Mouse (Mus musculus): ENCODE data around the gene Urb1. TPM values are rescaled to one million over a fixed set of nuclear protein-coding genes. Genes with fewer than 3 reads are reported as not detected.

Urb1 gene
- polyA plus RNA-seq, 1 experiment from 2014 or later = 7.5 TPM

DNA sequence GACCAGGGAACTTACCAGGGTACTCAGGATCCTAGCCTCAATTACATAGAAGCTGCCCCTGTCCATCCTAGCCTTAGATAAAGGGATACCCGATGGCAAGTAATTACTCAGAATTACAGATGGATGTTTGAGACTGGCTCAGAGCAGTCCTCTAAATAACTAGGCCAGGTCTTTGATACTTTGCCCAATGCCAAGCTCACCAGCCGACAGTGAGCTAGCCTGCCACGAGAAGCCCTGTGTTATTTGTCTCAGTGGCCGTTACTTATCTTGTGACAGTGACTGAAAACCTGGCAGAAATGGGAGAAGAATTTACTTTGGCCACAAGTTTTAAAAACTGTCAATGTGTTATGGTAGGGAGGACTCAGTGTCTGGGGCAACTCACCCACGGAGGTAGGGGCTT lies 1.9 kb upstream of the Urb1 start:
- Histone ChIP-seq H3K27ac (ENCODE audit: low read length) (no peak overlapping the region), H3K4me3 (ENCODE audit: low read depth, low read length) (no peak overlapping the region), H3K9ac (ENCODE audit: low read depth, low read length) (no peak overlapping the region), H3K9me3 (replicated peaks; ENCODE audit: control insufficient read depth, low read length, poor library complexity, severe bottlenecking) (no peaks in the 10 kb centered on the region), H3K27me3 (ENCODE audit: control insufficient read depth, insufficient read depth, low read depth, low read length) (no peaks in the 10 kb centered on the region), H3K4me1 (ENCODE audit: control insufficient read depth, insufficient read depth, low read length) (peaks cover 18% of the 10 kb centered on the region), H3K36me3 (ENCODE audit: control insufficient read depth, insufficient read depth, low read length) (no peaks in the 10 kb centered on the region), H3K4me2 (ENCODE audit: low read length) (no peak overlapping the region)
- ATAC-seq = no peak
- WGBS = 89% methylated on average over 5 of the region's 5 CpGs

GRCm38 (mm10) chr16:90810716-90811256 lies 573 bp upstream of the Urb1 start:
- ATAC-seq = peak; percentile 49
- Histone ChIP-seq H3K4me1 (ENCODE audit: control insufficient read depth, insufficient read depth, low read length) (peaks cover 18% of the 10 kb centered on the region), H3K9me3 (replicated peaks; ENCODE audit: control insufficient read depth, low read length, poor library complexity, severe bottlenecking) (no peaks in the 10 kb centered on the region), H3K9ac (ENCODE audit: low read depth, low read length) (peak overlapping the region; percentile 63), H3K4me3 (ENCODE audit: low read depth, low read length) (peak overlapping the region; percentile 58), H3K27me3 (ENCODE audit: control insufficient read depth, insufficient read depth, low read depth, low read length) (no peaks in the 10 kb centered on the region), H3K27ac (ENCODE audit: low read length) (peak overlapping the region; percentile 62), H3K4me2 (ENCODE audit: low read length) (peak overlapping the region; percentile 70), H3K36me3 (ENCODE audit: control insufficient read depth, insufficient read depth, low read length) (no peaks in the 10 kb centered on the region)
- 45% methylated on average over 11 of the region's 11 CpGs for WGBS

- no peak overlapping the region for H3K9ac ChIP-seq (ENCODE audit: low read depth, low read length)
- peaks cover 9% of the 10 kb centered on the region; the same call in 1 of the 2 replicates for H3K4me1 ChIP-seq (ENCODE audit: control insufficient read depth, insufficient read depth, low read length)
- no peaks in the 10 kb centered on the region for H3K27me3 ChIP-seq (ENCODE audit: control insufficient read depth, insufficient read depth, low read depth, low read length)
- H3K4me3 ChIP-seq (ENCODE audit: low read depth, low read length) = no peak overlapping the region
- ATAC-seq = no peak
- H3K9me3 ChIP-seq (replicated peaks; ENCODE audit: control insufficient read depth, low read length, poor library complexity, severe bottlenecking) = no peaks in the 10 kb centered on the region
- over 99% methylated on average over 5 of the region's 5 CpGs for WGBS
- no peak overlapping the region for H3K4me2 ChIP-seq (ENCODE audit: low read length)
- peaks cover 20% of the 10 kb centered on the region for H3K36me3 ChIP-seq (ENCODE audit: control insufficient read depth, insufficient read depth, low read length)
- H3K27ac ChIP-seq (ENCODE audit: low read length) = no peak overlapping the region
Measured at GRCm38 (mm10) chr16:90804466-90804865, 5.7 kb downstream of the Urb1 start.

DNA sequence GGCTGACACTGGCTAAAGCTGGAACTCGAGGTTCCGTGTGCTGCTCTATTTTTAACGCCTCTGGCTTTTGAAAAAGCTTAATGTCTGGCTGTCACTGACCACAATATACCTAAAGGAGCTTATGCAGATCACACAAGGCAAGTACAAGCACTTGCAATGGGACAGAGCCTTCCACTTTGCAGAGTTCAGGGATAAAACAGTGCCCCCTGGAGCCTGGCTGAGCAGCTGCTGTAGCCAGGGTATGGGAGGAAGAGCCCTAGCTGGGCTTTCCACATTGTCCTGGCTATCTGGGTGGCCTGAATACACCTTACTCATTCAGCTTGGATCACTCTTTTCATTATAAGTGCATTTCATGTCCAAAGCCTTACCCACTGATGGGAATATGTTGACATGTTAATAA lies 8.3 kb downstream of the Urb1 start:
- H3K9ac ChIP-seq (ENCODE audit: low read depth, low read length) = no peak overlapping the region
- no peak overlapping the region for H3K27ac ChIP-seq (ENCODE audit: low read length)
- H3K27me3 ChIP-seq (ENCODE audit: control insufficient read depth, insufficient read depth, low read depth, low read length) = no peaks in the 10 kb centered on the region
- H3K9me3 ChIP-seq (replicated peaks; ENCODE audit: control insufficient read depth, low read length, poor library complexity, severe bottlenecking) = no peaks in the 10 kb centered on the region
- H3K4me1 ChIP-seq (ENCODE audit: control insufficient read depth, insufficient read depth, low read length) = no peaks in the 10 kb centered on the region
- WGBS = 49% methylated on average over 3 of the region's 3 CpGs
- ATAC-seq = no peak
- peaks cover 25% of the 10 kb centered on the region for H3K36me3 ChIP-seq (ENCODE audit: control insufficient read depth, insufficient read depth, low read length)
- no peak overlapping the region for H3K4me2 ChIP-seq (ENCODE audit: low read length)
- no peak overlapping the region for H3K4me3 ChIP-seq (ENCODE audit: low read depth, low read length)

DNA sequence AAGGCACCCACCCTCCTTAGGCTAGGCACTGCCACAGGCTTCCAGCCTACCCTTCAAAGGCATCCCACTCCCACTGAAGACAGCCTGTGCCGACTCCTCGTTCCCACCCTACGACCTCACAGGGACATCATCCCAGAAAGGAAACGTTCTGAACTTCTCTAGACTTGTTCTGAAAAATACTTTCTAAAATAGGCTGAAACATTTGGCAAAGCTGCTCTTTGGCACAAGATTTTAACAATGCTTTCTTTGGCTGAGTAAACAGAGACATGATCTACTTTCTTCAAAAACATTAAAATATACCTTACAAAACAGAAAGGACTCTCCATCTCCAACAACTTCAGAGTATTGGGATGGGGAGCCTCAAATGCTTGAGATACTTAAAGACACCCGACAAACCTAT lies 9.0 kb downstream of the Urb1 start:
- ATAC-seq = no peak
- H3K9me3 ChIP-seq (replicated peaks; ENCODE audit: control insufficient read depth, low read length, poor library complexity, severe bottlenecking) = no peaks in the 10 kb centered on the region

DNA sequence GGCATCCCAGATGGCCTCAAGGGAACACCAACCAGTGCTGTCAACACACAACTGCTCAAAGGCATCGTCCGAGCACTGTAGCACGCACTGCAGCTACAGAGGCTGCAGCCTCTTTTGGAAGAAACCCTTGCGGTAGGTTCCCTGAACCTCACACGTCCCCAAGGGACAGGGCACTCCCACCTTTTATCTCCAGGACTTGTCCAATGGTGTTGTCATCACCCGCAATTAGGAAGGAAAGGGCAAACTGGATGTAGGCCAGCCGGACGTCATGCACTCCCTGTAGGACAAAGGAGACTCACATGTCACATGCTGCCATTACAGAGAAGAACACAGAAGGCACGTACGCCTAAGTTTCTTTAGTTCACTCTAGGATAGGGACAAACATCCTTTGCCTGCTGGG lies 10.4 kb downstream of the Urb1 start:
- H3K4me3 ChIP-seq (ENCODE audit: low read depth, low read length) = no peak overlapping the region
- H3K36me3 ChIP-seq (ENCODE audit: control insufficient read depth, insufficient read depth, low read length) = peaks cover 26% of the 10 kb centered on the region
- 92% methylated on average over 10 of the region's 10 CpGs for WGBS
- H3K27me3 ChIP-seq (ENCODE audit: control insufficient read depth, insufficient read depth, low read depth, low read length) = no peaks in the 10 kb centered on the region
- no peak for ATAC-seq
- H3K27ac ChIP-seq (ENCODE audit: low read length) = no peak overlapping the region
- H3K9me3 ChIP-seq (replicated peaks; ENCODE audit: control insufficient read depth, low read length, poor library complexity, severe bottlenecking) = no peaks in the 10 kb centered on the region
- no peaks in the 10 kb centered on the region for H3K4me1 ChIP-seq (ENCODE audit: control insufficient read depth, insufficient read depth, low read length)
- no peak overlapping the region for H3K4me2 ChIP-seq (ENCODE audit: low read length)
- H3K9ac ChIP-seq (ENCODE audit: low read depth, low read length) = no peak overlapping the region

More for the DNA sequence above, 9.0 kb downstream of the Urb1 start:
- H3K4me1 ChIP-seq (ENCODE audit: control insufficient read depth, insufficient read depth, low read length) = no peaks in the 10 kb centered on the region
- H3K4me2 ChIP-seq (ENCODE audit: low read length) = no peak overlapping the region
- no peak overlapping the region for H3K27ac ChIP-seq (ENCODE audit: low read length)
- H3K4me3 ChIP-seq (ENCODE audit: low read depth, low read length) = no peak overlapping the region
- 94% methylated on average over 5 of the region's 5 CpGs for WGBS
- peaks cover 29% of the 10 kb centered on the region for H3K36me3 ChIP-seq (ENCODE audit: control insufficient read depth, insufficient read depth, low read length)
- no peak overlapping the region for H3K9ac ChIP-seq (ENCODE audit: low read depth, low read length)
- H3K27me3 ChIP-seq (ENCODE audit: control insufficient read depth, insufficient read depth, low read depth, low read length) = no peaks in the 10 kb centered on the region

GRCm38 (mm10) chr16:90798848-90799247 lies 11.4 kb downstream of the Urb1 start:
- no peak overlapping the region for H3K4me2 ChIP-seq (ENCODE audit: low read length)
- H3K9ac ChIP-seq (ENCODE audit: low read depth, low read length) = no peak overlapping the region
- H3K36me3 ChIP-seq (ENCODE audit: control insufficient read depth, insufficient read depth, low read length) = peaks cover 17% of the 10 kb centered on the region
- ATAC-seq = no peak
- H3K4me1 ChIP-seq (ENCODE audit: control insufficient read depth, insufficient read depth, low read length) = no peaks in the 10 kb centered on the region
- H3K27ac ChIP-seq (ENCODE audit: low read length) = no peak overlapping the region
- no peaks in the 10 kb centered on the region for H3K9me3 ChIP-seq (replicated peaks; ENCODE audit: control insufficient read depth, low read length, poor library complexity, severe bottlenecking)
- 91% methylated on average over 5 of the region's 5 CpGs for WGBS
- no peaks in the 10 kb centered on the region for H3K27me3 ChIP-seq (ENCODE audit: control insufficient read depth, insufficient read depth, low read depth, low read length)
- H3K4me3 ChIP-seq (ENCODE audit: low read depth, low read length) = no peak overlapping the region

GRCm38 (mm10) chr16:90798446-90798845 lies 11.8 kb downstream of the Urb1 start:
- no peaks in the 10 kb centered on the region for H3K9me3 ChIP-seq (replicated peaks; ENCODE audit: control insufficient read depth, low read length, poor library complexity, severe bottlenecking)
- no peak overlapping the region for H3K4me3 ChIP-seq (ENCODE audit: low read depth, low read length)
- no peak for ATAC-seq
- H3K9ac ChIP-seq (ENCODE audit: low read depth, low read length) = no peak overlapping the region
- no peak overlapping the region for H3K27ac ChIP-seq (ENCODE audit: low read length)
- H3K4me1 ChIP-seq (ENCODE audit: control insufficient read depth, insufficient read depth, low read length) = no peaks in the 10 kb centered on the region
- H3K4me2 ChIP-seq (ENCODE audit: low read length) = no peak overlapping the region
- WGBS = 90% methylated on average over 8 of the region's 8 CpGs
- peaks cover 14% of the 10 kb centered on the region for H3K36me3 ChIP-seq (ENCODE audit: control insufficient read depth, insufficient read depth, low read length)
- no peaks in the 10 kb centered on the region for H3K27me3 ChIP-seq (ENCODE audit: control insufficient read depth, insufficient read depth, low read depth, low read length)

GRCm38 (mm10) chr16:90794708-90795107 lies 15.5 kb downstream of the Urb1 start:
- H3K4me1 ChIP-seq (ENCODE audit: control insufficient read depth, insufficient read depth, low read length) = no peaks in the 10 kb centered on the region
- no peak overlapping the region for H3K4me3 ChIP-seq (ENCODE audit: low read depth, low read length)
- H3K9me3 ChIP-seq (replicated peaks; ENCODE audit: control insufficient read depth, low read length, poor library complexity, severe bottlenecking) = no peaks in the 10 kb centered on the region
- ATAC-seq = no peak
- no peak overlapping the region for H3K4me2 ChIP-seq (ENCODE audit: low read length)
- H3K27me3 ChIP-seq (ENCODE audit: control insufficient read depth, insufficient read depth, low read depth, low read length) = no peaks in the 10 kb centered on the region
- H3K27ac ChIP-seq (ENCODE audit: low read length) = no peak overlapping the region
- no peak overlapping the region for H3K9ac ChIP-seq (ENCODE audit: low read depth, low read length)
- peaks cover 26% of the 10 kb centered on the region for H3K36me3 ChIP-seq (ENCODE audit: control insufficient read depth, insufficient read depth, low read length)

Data from midbrain, embryonic 16.5 days (tissue).